Mouse (Mus musculus) lung, embryonic 14.5 days (tissue): Measurements from ENCODE around the gene Cplx2. TPM values are rescaled to one million over a fixed set of nuclear protein-coding genes. Genes with fewer than 3 reads are reported as not detected.

Experiments
- ATAC-seq: fragments of 200-750 bp; cut with Nextera tagmentation; 2 replicates; pipeline ENCODE4 v1.8.0; 2017; ENCODE audit warnings: mild to moderate bottlenecking, moderate TSS enrichment, moderate library complexity; ENCODE audit not compliant: insufficient read depth
- DNase-seq: peaks from one replicate; pipeline ENCODE4 v3.0.0-alpha.2; 2015
- H3K27ac ChIP-seq: fragments of 300-500 bp; sonication (generic); 2 replicates; pipeline ENCODE4 v1.5.1; 2014; ENCODE audit warnings: low read depth, mild to moderate bottlenecking, moderate library complexity
- H3K27me3 ChIP-seq: fragments of 300-500 bp; sonication (generic); 2 replicates; pipeline ENCODE4 v1.6.1; 2014; ENCODE audit warnings: low read length, control low read depth; ENCODE audit not compliant: insufficient read depth
- H3K36me3 ChIP-seq: fragments of 300-500 bp; sonication (generic); 2 replicates; pipeline ENCODE4 v1.6.1; 2014; ENCODE audit warnings: control low read depth; ENCODE audit not compliant: insufficient read depth
- H3K4me1 ChIP-seq: fragments of 300-500 bp; sonication (generic); 2 replicates; pipeline ENCODE4 v1.6.1; 2014; ENCODE audit warnings: antibody characterized with exemption, control low read depth; ENCODE audit not compliant: insufficient read depth
- H3K4me2 ChIP-seq: fragments of 300-500 bp; sonication (generic); 2 replicates; pipeline ENCODE4 v1.6.1; 2014; ENCODE audit warnings: mild to moderate bottlenecking
- H3K4me3 ChIP-seq: fragments of 300-500 bp; sonication (generic); 2 replicates; pipeline ENCODE4 v1.5.1; 2014; ENCODE audit warnings: low read depth, low read length
- H3K9ac ChIP-seq: fragments of 300-500 bp; sonication (generic); 2 replicates; pipeline ENCODE4 v1.6.1; 2014
- H3K9me3 ChIP-seq: fragments of 300-500 bp; sonication (generic); 2 replicates; pipeline ENCODE4 v1.6.1; 2016; ENCODE audit warnings: low read depth, low read length, control low read depth
- CTCF ChIP-seq: IDR thresholded peaks from 2 replicates; pipeline ENCODE4 v1.5.1; 2016; ENCODE audit warnings: antibody characterized with exemption, low read depth
- WGBS: fragments of 180-500 bp; shearing (Covaris S2); extraction: QIAGEN DNeasy Blood & Tissue Kit; methylation state at CpG from one replicate; pipeline ENCODE4 v1.1.7; 2014; 5-methylcytosine and 5-hydroxymethylcytosine counted together
- polyA plus RNA-seq: library from polyadenylated mRNA; unstranded; fragments of >200 nt; fragmentation: Nextera tagmentation; extraction: Ambion mirVana; gene quantifications from 2 replicates; pipeline ENCODE4 v1.2.1, GENCODE M21; 2014

Cplx2 gene
- polyA plus RNA-seq, 1 experiment from 2014 or later = 12.2 TPM

DNA sequence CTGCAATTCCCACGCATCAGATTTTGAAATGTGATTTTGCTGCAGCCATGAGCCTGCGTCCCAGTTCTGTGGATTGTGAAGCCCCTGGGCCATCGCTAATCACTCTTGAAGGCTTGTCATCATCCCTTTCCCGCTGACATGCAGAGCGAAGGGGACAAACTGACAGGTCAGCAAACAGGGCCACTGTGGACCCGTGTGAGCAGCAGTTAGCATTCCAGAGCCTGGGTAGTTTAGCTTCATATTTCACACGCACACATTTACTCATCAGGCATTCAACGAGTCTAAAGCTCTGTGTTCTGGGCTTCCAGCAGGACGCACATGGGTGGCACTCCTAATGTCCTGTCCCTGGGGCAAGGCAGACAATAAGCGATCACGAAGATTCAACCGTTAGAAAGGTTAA lies 49.1 kb downstream of the Cplx2 start:
- no peak for ATAC-seq
- H3K4me2 ChIP-seq = no peak overlapping the region
- peaks cover 8% of the 10 kb centered on the region; the same call in 1 of the 2 replicates for H3K4me1 ChIP-seq
- no peak overlapping the region for H3K27ac ChIP-seq
- WGBS = 70% methylated on average over 12 of the region's 12 CpGs
- peaks cover 5% of the 10 kb centered on the region; the same call in 1 of the 2 replicates for H3K9me3 ChIP-seq
- TF ChIP-seq CTCF = no peak
- no peak overlapping the region for H3K9ac ChIP-seq
- H3K4me3 ChIP-seq = no peak overlapping the region
- H3K27me3 ChIP-seq = no peaks in the 10 kb centered on the region
- no peaks in the 10 kb centered on the region for H3K36me3 ChIP-seq
- DNase-seq = no peak

GRCm38 (mm10) chr13:54425269-54425668 lies 54.1 kb downstream of the Cplx2 start:
- TF ChIP-seq CTCF = no peak
- no peaks in the 10 kb centered on the region for H3K27me3 ChIP-seq
- peak overlapping the region; percentile 91 for H3K27ac ChIP-seq
- no peak overlapping the region for H3K9ac ChIP-seq
- 6% methylated on average over 2 of the region's 2 CpGs for WGBS
- no peak overlapping the region for H3K4me3 ChIP-seq
- H3K36me3 ChIP-seq = no peaks in the 10 kb centered on the region
- H3K9me3 ChIP-seq = peaks cover 5% of the 10 kb centered on the region; the same call in 1 of the 2 replicates
- peak; percentile 80 for DNase-seq
- ATAC-seq = peak; percentile 96
- peaks cover 12% of the 10 kb centered on the region; the same call in 1 of the 2 replicates for H3K4me1 ChIP-seq
- H3K4me2 ChIP-seq = no peak overlapping the region

DNA sequence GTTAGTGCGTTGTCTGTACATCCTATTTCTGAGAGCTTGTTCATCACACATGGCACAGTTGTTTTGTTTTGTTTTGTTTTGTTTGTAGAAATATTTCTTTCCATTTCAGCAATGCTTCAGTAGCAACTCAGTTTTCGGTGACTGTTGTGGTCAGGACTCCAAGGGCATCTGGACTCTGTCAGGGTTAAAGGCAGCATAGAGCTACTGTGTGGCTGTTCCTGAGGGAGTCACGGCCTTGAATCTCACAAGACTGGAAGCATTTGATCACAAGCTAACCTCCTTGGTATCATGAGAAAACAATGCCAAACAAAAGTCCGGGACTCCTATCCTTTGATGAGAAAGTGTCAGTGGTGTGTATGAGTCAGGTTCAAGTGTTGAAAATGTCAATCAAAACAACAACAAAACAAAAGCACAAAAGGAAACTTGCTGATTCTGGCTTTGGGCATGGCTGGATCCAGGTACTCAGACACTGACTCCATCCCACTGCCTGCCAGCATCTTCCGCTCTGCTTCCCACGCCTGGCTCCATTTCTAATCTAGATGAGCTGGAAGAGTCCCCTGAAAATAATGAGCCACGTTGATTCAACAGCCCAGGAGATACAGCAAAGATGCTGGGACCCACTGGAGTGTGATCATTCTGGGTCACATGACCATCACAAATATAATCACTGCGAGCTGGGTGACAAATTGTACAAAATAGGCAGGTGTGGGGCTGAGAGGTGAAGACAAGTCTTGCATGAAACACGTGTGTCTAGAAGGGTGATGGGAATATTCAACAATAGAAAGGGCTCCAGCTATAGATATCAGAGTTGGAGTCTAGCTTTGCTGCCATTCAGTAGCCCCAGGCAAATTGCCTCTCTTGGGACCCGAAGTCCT lies 55.9 kb downstream of the Cplx2 start:
- no peak for TF ChIP-seq CTCF
- DNase-seq (no peak), ATAC-seq (no peak)
- Histone ChIP-seq H3K27me3 (no peaks in the 10 kb centered on the region), H3K4me2 (no peak overlapping the region), H3K36me3 (no peaks in the 10 kb centered on the region), H3K27ac (peak overlapping the region; percentile 26), H3K4me3 (no peak overlapping the region), H3K4me1 (peaks cover 12% of the 10 kb centered on the region; the same call in 1 of the 2 replicates), H3K9ac (no peak overlapping the region), H3K9me3 (peaks cover 5% of the 10 kb centered on the region; the same call in 1 of the 2 replicates)
- WGBS = 67% methylated on average over 10 of the region's 10 CpGs

DNA sequence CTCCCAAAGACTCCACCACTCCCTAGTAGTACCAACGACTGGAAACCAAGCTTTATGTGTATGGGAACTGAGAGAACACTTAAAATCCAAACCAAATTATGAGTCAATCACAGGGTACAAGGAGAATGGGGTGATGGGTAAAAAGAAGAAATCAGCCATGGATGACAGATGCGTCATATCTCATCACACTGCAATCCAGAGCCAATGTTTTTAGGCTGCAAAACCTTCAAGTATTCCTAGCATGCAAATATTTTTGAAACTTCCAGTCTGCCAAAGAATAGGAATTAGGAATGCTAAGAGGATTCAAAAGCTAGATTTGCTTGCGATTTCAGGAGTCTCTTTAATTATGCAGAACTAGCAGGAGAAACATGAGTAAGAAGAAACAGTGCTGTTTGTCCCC lies 57.6 kb downstream of the Cplx2 start:
- Histone ChIP-seq H3K4me3 (no peak overlapping the region), H3K4me2 (no peak overlapping the region), H3K4me1 (peaks cover 12% of the 10 kb centered on the region; the same call in 1 of the 2 replicates), H3K9ac (no peak overlapping the region), H3K27ac (no peak overlapping the region), H3K36me3 (no peaks in the 10 kb centered on the region), H3K27me3 (no peaks in the 10 kb centered on the region), H3K9me3 (no peaks in the 10 kb centered on the region)
- DNase-seq = no peak
- no peak for ATAC-seq
- WGBS = 60% methylated on average over 3 of the region's 3 CpGs
- TF ChIP-seq CTCF = no peak

GRCm38 (mm10) chr13:54430051-54430450 lies 58.9 kb downstream of the Cplx2 start:
- DNase-seq (no peak), ATAC-seq (no peak)
- no peak overlapping the region for H3K4me3 ChIP-seq
- H3K27ac ChIP-seq = no peak overlapping the region
- H3K27me3 ChIP-seq = no peaks in the 10 kb centered on the region
- 0 out of 2 replicates have a peak, but pooled peaks cover 4% of the 10 kb centered on the region for H3K4me1 ChIP-seq
- TF ChIP-seq CTCF = no peak
- H3K4me2 ChIP-seq = no peak overlapping the region
- 30% methylated on average over 2 of the region's 2 CpGs for WGBS
- no peaks in the 10 kb centered on the region for H3K9me3 ChIP-seq
- H3K9ac ChIP-seq = no peak overlapping the region
- H3K36me3 ChIP-seq = no peaks in the 10 kb centered on the region

DNA sequence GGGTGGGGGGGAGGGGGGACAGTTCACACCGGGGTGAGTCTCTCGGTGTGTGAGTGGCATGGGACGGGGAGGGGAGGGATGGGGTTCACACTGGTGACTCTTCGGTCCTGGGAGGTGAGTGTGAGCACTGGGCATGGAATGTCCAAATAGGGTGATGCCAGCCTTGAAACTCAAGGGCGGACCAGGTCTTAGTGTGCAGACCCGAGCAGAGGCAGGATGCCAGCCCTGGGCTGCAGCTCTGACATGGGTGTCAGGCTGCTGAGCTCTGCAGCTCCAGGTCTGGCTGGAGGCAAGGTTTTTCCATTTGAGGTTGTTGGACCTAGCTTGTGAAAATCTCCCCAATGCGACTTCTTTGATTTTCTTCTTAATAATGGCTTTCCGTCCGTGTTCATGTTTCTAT lies 60.0 kb downstream of the Cplx2 start:
- no peaks in the 10 kb centered on the region for H3K9me3 ChIP-seq
- H3K27ac ChIP-seq = no peak overlapping the region
- H3K36me3 ChIP-seq = no peaks in the 10 kb centered on the region
- ATAC-seq (no peak), DNase-seq (no peak)
- no peaks in the 10 kb centered on the region for H3K27me3 ChIP-seq
- 76% methylated on average over 9 of the region's 9 CpGs for WGBS
- H3K9ac ChIP-seq = no peak overlapping the region
- no peak for TF ChIP-seq CTCF
- H3K4me3 ChIP-seq = no peak overlapping the region
- H3K4me1 ChIP-seq = 0 out of 2 replicates have a peak, but pooled peaks cover 4% of the 10 kb centered on the region
- H3K4me2 ChIP-seq = no peak overlapping the region

Other genes starting within 250 kb of the Cplx2 start
- 0.15 TPM in 1 of 2 replicates, not detected in the other for gene Hrh2, start 179.2 kb upstream of the Cplx2 start, polyA plus RNA-seq
- 152 and 155 TPM in 2 replicates for gene Thoc3, start 97.5 kb downstream of the Cplx2 start, polyA plus RNA-seq
- gene Simc1, start 132.4 kb downstream of the Cplx2 start, polyA plus RNA-seq = 15.0 and 16.3 TPM in 2 replicates
- 137 and 145 TPM in 2 replicates for gene 4833439L19Rik, start 194.1 kb downstream of the Cplx2 start, polyA plus RNA-seq
- gene Arl10, start 203.7 kb downstream of the Cplx2 start, polyA plus RNA-seq = 23.8 and 28.2 TPM in 2 replicates
- gene Nop16, start 218.7 kb downstream of the Cplx2 start, polyA plus RNA-seq = 70.2 and 84.2 TPM in 2 replicates
- 167 and 171 TPM in 2 replicates for gene Higd2a, start 218.9 kb downstream of the Cplx2 start, polyA plus RNA-seq
- 32.2 and 34.1 TPM in 2 replicates for gene Cltb, start 240.0 kb downstream of the Cplx2 start, polyA plus RNA-seq